ENCODE assay signal across 8 mouse cellular contexts in genomic region chr17:49428751-49429415, GRCm38 (mm10). TPM values are rescaled to one million over a fixed set of nuclear protein-coding genes. Genes with fewer than 3 reads are reported as not detected.
DNase-seq lines count a peak whose midpoint lies in the region; ATAC-seq and TF ChIP-seq lines count a peak whose summit lies in the region.

No protein-coding gene starts in this region.

- H3K9ac ChIP-seq in intestine, postnatal 0 days (ENCODE audit: low read depth, low read length): peak overlapping the region; percentile 92
- peak overlapping the region; percentile 95 for H3K9ac ChIP-seq in stomach, embryonic 16.5 days (ENCODE audit: low read length)

- ATAC-seq in intestine, postnatal 0 days: peak; percentile 78
- peak; percentile 18; the same call in 1 of the 2 replicates for ATAC-seq in stomach, embryonic 16.5 days (ENCODE audit: insufficient read depth, low FRiP score)

- peak; percentile 42 for DNase-seq in kidney, adult 18-20 months
- DNase-seq in kidney, adult 11 months: no peak
- peak; percentile 69 for DNase-seq in cerebellum, adult 11-12 months
- DNase-seq in gastrocnemius, postnatal 14 days: peak; percentile 19
- DNase-seq in lung, postnatal 10 days: peak; percentile 61
- no peak for DNase-seq in frontal cortex, adult 2 months (ENCODE audit: extremely low spot score in 1 of 2, low spot score in 1 of 2)

- TF ChIP-seq CTCF in intestine, postnatal 0 days (IDR thresholded peaks at IDR 0.05; ENCODE audit: low read depth): no peak

- no peaks in the 10 kb centered on the region for H3K27me3 ChIP-seq in intestine, postnatal 0 days (replicated peaks; ENCODE audit: control insufficient read depth, insufficient read depth, low read length)
- no peaks in the 10 kb centered on the region for H3K27me3 ChIP-seq in stomach, embryonic 16.5 days (ENCODE audit: control insufficient read depth, insufficient read depth, low read length)

- peaks cover 9% of the 10 kb centered on the region for H3K4me1 ChIP-seq in intestine, postnatal 0 days (replicated peaks; ENCODE audit: control insufficient read depth, insufficient read depth, low read length)
- H3K4me1 ChIP-seq in stomach, embryonic 16.5 days (ENCODE audit: control insufficient read depth, insufficient read depth, low read length): peaks cover 30% of the 10 kb centered on the region

- H3K27ac ChIP-seq in intestine, postnatal 0 days (ENCODE audit: low read depth, low read length): peak overlapping the region; percentile 90
- H3K27ac ChIP-seq in stomach, embryonic 16.5 days (ENCODE audit: low read length): peak overlapping the region; percentile 79

- H3K4me3 ChIP-seq in intestine, postnatal 0 days (ENCODE audit: low read depth, low read length): peak overlapping the region; percentile 90
- H3K4me3 ChIP-seq in stomach, embryonic 16.5 days (replicated peaks; ENCODE audit: low read length): peak overlapping the region; percentile 83

- peaks cover 11% of the 10 kb centered on the region; the same call in 1 of the 2 replicates for H3K36me3 ChIP-seq in intestine, postnatal 0 days (ENCODE audit: control insufficient read depth, insufficient read depth)
- H3K36me3 ChIP-seq in stomach, embryonic 16.5 days (ENCODE audit: control insufficient read depth, insufficient read depth, low read length): peaks cover 6% of the 10 kb centered on the region; the same call in 1 of the 2 replicates

- WGBS in intestine, postnatal 0 days: 9% methylated on average over 13 of the region's 13 CpGs
- WGBS in stomach, embryonic 16.5 days: 23% methylated on average over 13 of the region's 13 CpGs

- intact Hi-C loops in gastrocnemius, postnatal 14 days (cut with DNase I; ENCODE audit: low total_unique reads): no loop called here

- H3K4me2 ChIP-seq in intestine, postnatal 0 days (replicated peaks; ENCODE audit: low read depth): peak overlapping the region; percentile 95
- H3K4me2 ChIP-seq in stomach, embryonic 16.5 days (ENCODE audit: low read depth, low read length): peak overlapping the region; percentile 92

- H3K9me3 ChIP-seq in intestine, postnatal 0 days (ENCODE audit: control insufficient read depth): no peaks in the 10 kb centered on the region
- no peaks in the 10 kb centered on the region for H3K9me3 ChIP-seq in stomach, embryonic 16.5 days (replicated peaks; ENCODE audit: control insufficient read depth, low read length)

RNA-seq across cellular contexts. Expression of gene Mocs1, which starts 0.7 kb away (rescaled TPM):
- 10 to 100 TPM; 12.3 to 18.7 TPM for total RNA-seq in gastrocnemius, postnatal 14 days (2021)
- 9.7 and 11.1 TPM in 2 replicates for polyA plus RNA-seq in intestine, postnatal 0 days (2015; fragmentation: Nextera tagmentation; extraction: Ambion mirVana)
- polyA plus RNA-seq in stomach, embryonic 16.5 days (2015; fragmentation: Nextera tagmentation; extraction: Ambion mirVana): 7.3 and 8.2 TPM in 2 replicates
- polyA plus RNA-seq in frontal cortex, adult 2 months (2012; rRNA removed): 8.3 and 8.9 TPM in 2 replicates

Comparison
In these comparisons a context has a peak if more than half of its experiments do, and no peak if none do; other contexts are left out.
1. DNase-seq: peak in kidney, adult 18-20 months (single experiment), cerebellum, adult 11-12 months (single experiment), gastrocnemius, postnatal 14 days (single experiment) and lung, postnatal 10 days (single experiment); none in kidney, adult 11 months (single experiment) and frontal cortex, adult 2 months (0 of 2).